Mouse (Mus musculus) lung, postnatal 0 days (tissue): Measurements from ENCODE around the gene Clip4.

Experiments
- CTCF ChIP-seq: IDR thresholded peaks from 2 replicates; pipeline ENCODE4 v1.5.1; 2016; ENCODE audit warnings: antibody characterized with exemption, mild to moderate bottlenecking
- EP300 ChIP-seq: IDR thresholded peaks from 2 replicates; pipeline ENCODE4 v1.6.1; 2016; ENCODE audit warnings: antibody characterized with exemption, mild to moderate bottlenecking, control low read depth

DNA sequence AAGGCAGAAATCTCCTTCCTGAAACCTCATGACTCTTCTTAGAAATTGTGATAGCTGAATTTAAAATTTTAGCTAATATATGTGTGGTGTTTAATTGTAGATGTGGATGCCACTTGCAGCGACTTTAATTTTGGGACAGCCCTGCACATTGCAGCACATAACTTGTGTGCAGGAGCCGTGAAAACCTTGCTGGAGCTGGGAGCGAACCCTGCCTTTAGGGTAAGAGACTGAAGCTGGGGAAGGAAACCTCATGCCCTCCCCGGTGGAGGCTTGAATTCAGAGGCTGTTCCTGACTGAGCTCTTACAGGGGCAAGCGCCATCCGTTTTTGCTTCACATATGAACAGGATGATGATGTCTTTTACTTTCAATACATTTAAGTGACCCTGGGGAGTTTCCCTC lies 35.2 kb downstream of the Clip4 start:
- TF ChIP-seq CTCF = no peak
- no peak for TF ChIP-seq EP300
